Mouse (Mus musculus): ENCODE measurements around the gene Fis1. TPM values are rescaled to one million over a fixed set of nuclear protein-coding genes. Genes with fewer than 3 reads are reported as not detected.

Gene Fis1
- total RNA-seq, 1 experiment from 2014 or later, result 95.6 TPM

GRCm38 (mm10) chr5:136962966-136963540, 10.0 kb downstream of the Fis1 start:
- ATAC-seq (ENCODE audit: extremely low read depth, insufficient number of reproducible peaks, low FRiP score, poor library complexity, severe bottlenecking), result no peak

GRCm38 (mm10) chr5:136965210-136965609, 12.1 kb downstream of the Fis1 start:
- ATAC-seq (ENCODE audit: extremely low read depth, insufficient number of reproducible peaks, low FRiP score, poor library complexity, severe bottlenecking), result no peak

GRCm38 (mm10) chr5:136965686-136966085, 12.6 kb downstream of the Fis1 start:
- no peak for ATAC-seq (ENCODE audit: extremely low read depth, insufficient number of reproducible peaks, low FRiP score, poor library complexity, severe bottlenecking)

GRCm38 (mm10) chr5:136966331-136966730, 13.3 kb downstream of the Fis1 start, which contains the start of gene Cldn15:
Gene Cldn15, plus strand, starts transcription at chr5:136966616.
- no peak for ATAC-seq (ENCODE audit: extremely low read depth, insufficient number of reproducible peaks, low FRiP score, poor library complexity, severe bottlenecking)

- no peak for ATAC-seq (ENCODE audit: extremely low read depth, insufficient number of reproducible peaks, low FRiP score, poor library complexity, severe bottlenecking)
Observed at GRCm38 (mm10) chr5:136966861-136967455, 13.9 kb downstream of the Fis1 start.

GRCm38 (mm10) chr5:136967592-136967991, 14.5 kb downstream of the Fis1 start:
- no peak for ATAC-seq (ENCODE audit: extremely low read depth, insufficient number of reproducible peaks, low FRiP score, poor library complexity, severe bottlenecking)

- peak; percentile 72 for ATAC-seq (ENCODE audit: extremely low read depth, insufficient number of reproducible peaks, low FRiP score, poor library complexity, severe bottlenecking)
Observed at GRCm38 (mm10) chr5:136970703-136971102, 17.6 kb downstream of the Fis1 start.

- no peak for ATAC-seq (ENCODE audit: extremely low read depth, insufficient number of reproducible peaks, low FRiP score, poor library complexity, severe bottlenecking)
Observed at GRCm38 (mm10) chr5:136973670-136974069, 20.6 kb downstream of the Fis1 start.

GRCm38 (mm10) chr5:136977769-136978168, 24.7 kb downstream of the Fis1 start:
- ATAC-seq (ENCODE audit: extremely low read depth, insufficient number of reproducible peaks, low FRiP score, poor library complexity, severe bottlenecking), result no peak

GRCm38 (mm10) chr5:136979762-136980161, 26.7 kb downstream of the Fis1 start:
- ATAC-seq (ENCODE audit: extremely low read depth, insufficient number of reproducible peaks, low FRiP score, poor library complexity, severe bottlenecking), result no peak

GRCm38 (mm10) chr5:136980974-136981373, 27.9 kb downstream of the Fis1 start:
- no peak for ATAC-seq (ENCODE audit: extremely low read depth, insufficient number of reproducible peaks, low FRiP score, poor library complexity, severe bottlenecking)

GRCm38 (mm10) chr5:136982338-136982930, 29.4 kb downstream of the Fis1 start:
- no peak for ATAC-seq (ENCODE audit: extremely low read depth, insufficient number of reproducible peaks, low FRiP score, poor library complexity, severe bottlenecking)

- no peak for ATAC-seq (ENCODE audit: extremely low read depth, insufficient number of reproducible peaks, low FRiP score, poor library complexity, severe bottlenecking)
Observed at GRCm38 (mm10) chr5:136984828-136985227, 31.8 kb downstream of the Fis1 start.

- ATAC-seq (ENCODE audit: extremely low read depth, insufficient number of reproducible peaks, low FRiP score, poor library complexity, severe bottlenecking), result peak; percentile 95
Observed at GRCm38 (mm10) chr5:136986695-136987137, 33.6 kb downstream of the Fis1 start, which contains the start of gene Plod3. Gene Plod3, plus strand, starts transcription at chr5:136987019.

- no peak for ATAC-seq (ENCODE audit: extremely low read depth, insufficient number of reproducible peaks, low FRiP score, poor library complexity, severe bottlenecking)
Observed at GRCm38 (mm10) chr5:136987138-136987933, 34.3 kb downstream of the Fis1 start.

- ATAC-seq (ENCODE audit: extremely low read depth, insufficient number of reproducible peaks, low FRiP score, poor library complexity, severe bottlenecking), result no peak
Observed at GRCm38 (mm10) chr5:136987934-136988271, 34.8 kb downstream of the Fis1 start, which contains the start of gene Znhit1. Gene Znhit1, minus strand, starts transcription at chr5:136988021.

GRCm38 (mm10) chr5:136988420-136988819, 35.3 kb downstream of the Fis1 start:
- ATAC-seq (ENCODE audit: extremely low read depth, insufficient number of reproducible peaks, low FRiP score, poor library complexity, severe bottlenecking), result no peak

- ATAC-seq (ENCODE audit: extremely low read depth, insufficient number of reproducible peaks, low FRiP score, poor library complexity, severe bottlenecking), result no peak
Observed at GRCm38 (mm10) chr5:136989801-136990200, 36.7 kb downstream of the Fis1 start.

GRCm38 (mm10) chr5:136999449-136999848, 46.4 kb downstream of the Fis1 start:
- no peak for ATAC-seq (ENCODE audit: extremely low read depth, insufficient number of reproducible peaks, low FRiP score, poor library complexity, severe bottlenecking)

- ATAC-seq (ENCODE audit: extremely low read depth, insufficient number of reproducible peaks, low FRiP score, poor library complexity, severe bottlenecking), result no peak
Observed at GRCm38 (mm10) chr5:137000612-137001011, 47.5 kb downstream of the Fis1 start.
